Mouse (Mus musculus): Measurements from ENCODE around the gene Gcg.

Gene Gcg

GRCm38 (mm10) chr2:62460231-62460710 lies 23.2 kb downstream of the Gcg start:
- peak in 1 of 2 experiments; percentile 27 for DNase-seq (ENCODE audit: inconsistent age in 2 of 2, low spot score in 1 of 2)

- no peak for DNase-seq (ENCODE audit: inconsistent age in 2 of 2, low spot score in 1 of 2)
Observed at GRCm38 (mm10) chr2:62459241-62460174, 23.9 kb downstream of the Gcg start.

- peak in 1 of 2 experiments; percentile 34 for DNase-seq (ENCODE audit: inconsistent age in 2 of 2, low spot score in 1 of 2)
Observed at GRCm38 (mm10) chr2:62458070-62458469, 25.4 kb downstream of the Gcg start.

GRCm38 (mm10) chr2:62454991-62455390 lies 28.5 kb downstream of the Gcg start:
- no peak for DNase-seq (ENCODE audit: inconsistent age in 2 of 2, low spot score in 1 of 2)

- no peak for DNase-seq (ENCODE audit: inconsistent age in 2 of 2, low spot score in 1 of 2)
Observed at GRCm38 (mm10) chr2:62454033-62454432, 29.4 kb downstream of the Gcg start.

- DNase-seq (ENCODE audit: inconsistent age in 2 of 2, low spot score in 1 of 2): no peak
Observed at GRCm38 (mm10) chr2:62450364-62450763, 33.1 kb downstream of the Gcg start.

- no peak for DNase-seq (ENCODE audit: inconsistent age in 2 of 2, low spot score in 1 of 2)
Observed at GRCm38 (mm10) chr2:62449692-62450346, 33.6 kb downstream of the Gcg start.

- DNase-seq (ENCODE audit: inconsistent age in 2 of 2, low spot score in 1 of 2): no peak
Observed at GRCm38 (mm10) chr2:62440802-62441544, 42.5 kb downstream of the Gcg start.

GRCm38 (mm10) chr2:62440083-62440482 lies 43.4 kb downstream of the Gcg start:
- DNase-seq (ENCODE audit: inconsistent age in 2 of 2, low spot score in 1 of 2): no peak

GRCm38 (mm10) chr2:62431245-62431795 lies 52.1 kb downstream of the Gcg start:
- DNase-seq (ENCODE audit: inconsistent age in 2 of 2, low spot score in 1 of 2): no peak

GRCm38 (mm10) chr2:62425941-62426340 lies 57.5 kb downstream of the Gcg start:
- DNase-seq (ENCODE audit: inconsistent age in 2 of 2, low spot score in 1 of 2): peak in 1 of 2 experiments; percentile 39

All from adrenal gland, adult (tissue).